Comparison of ENCODE assay signal across 22 mouse cellular contexts in genomic region chr13:113911986-113912519, GRCm38 (mm10).
DNase-seq lines count a peak whose midpoint lies in the region; ATAC-seq lines count a peak whose summit lies in the region.
"Had no signal": no experiment of that assay in that cellular context is flagged by ENCODE, and none has a peak within 500 bp of the region (broad histone marks: within the 10 kb centered on the region; RNA-seq: fewer than 3 reads in every experiment).

No protein-coding gene starts in this region.

- no peak overlapping the region for H3K4me3 ChIP-seq in midbrain, embryonic 13.5 days (replicated peaks)
- H3K4me3 ChIP-seq in midbrain, embryonic 11.5 days (ENCODE audit: low read depth, low read length), result no peak overlapping the region
- H3K4me3 ChIP-seq in forebrain, embryonic 12.5 days (replicated peaks), result no peak overlapping the region
- no peak overlapping the region for H3K4me3 ChIP-seq in forebrain, embryonic 16.5 days (replicated peaks; ENCODE audit: low read length)
- no peak overlapping the region for H3K4me3 ChIP-seq in midbrain, embryonic 16.5 days (ENCODE audit: low read depth, low read length)
- H3K4me3 ChIP-seq: heart, adult 2 months; heart, embryonic 13.5 days; limb, embryonic 13.5 days; liver, embryonic 13.5 days had no signal

- H3K9ac ChIP-seq in midbrain, embryonic 13.5 days (replicated peaks), result no peak overlapping the region; the same call in 1 of the 2 replicates
- no peak overlapping the region for H3K9ac ChIP-seq in midbrain, embryonic 11.5 days (ENCODE audit: low read length)
- no peak overlapping the region for H3K9ac ChIP-seq in forebrain, embryonic 12.5 days
- no peak overlapping the region for H3K9ac ChIP-seq in forebrain, embryonic 16.5 days (replicated peaks; ENCODE audit: low read depth, low read length)
- H3K9ac ChIP-seq in midbrain, embryonic 16.5 days (ENCODE audit: low read depth, low read length), result peak overlapping the region; percentile 22; the same call in 1 of the 2 replicates
- H3K9ac ChIP-seq: heart, embryonic 13.5 days; limb, embryonic 13.5 days; liver, embryonic 13.5 days had no signal

- H3K27ac ChIP-seq in midbrain, embryonic 13.5 days, result no peak overlapping the region
- H3K27ac ChIP-seq in midbrain, embryonic 11.5 days (ENCODE audit: low read depth, low read length), result no peak overlapping the region
- H3K27ac ChIP-seq in forebrain, embryonic 12.5 days, result no peak overlapping the region
- no peak overlapping the region for H3K27ac ChIP-seq in forebrain, embryonic 16.5 days (ENCODE audit: low read length)
- no peak overlapping the region for H3K27ac ChIP-seq in midbrain, embryonic 16.5 days (ENCODE audit: low read length)
- H3K27ac ChIP-seq: heart, adult 2 months; heart, embryonic 13.5 days; kidney, postnatal 0 days; limb, embryonic 13.5 days; liver, embryonic 13.5 days had no signal

- H3K36me3 ChIP-seq in midbrain, embryonic 13.5 days, result no peaks in the 10 kb centered on the region
- H3K36me3 ChIP-seq in midbrain, embryonic 11.5 days (ENCODE audit: control insufficient read depth, insufficient read depth, low read length), result no peaks in the 10 kb centered on the region
- H3K36me3 ChIP-seq in forebrain, embryonic 12.5 days (replicated peaks), result no peaks in the 10 kb centered on the region
- H3K36me3 ChIP-seq in forebrain, embryonic 16.5 days (ENCODE audit: control insufficient read depth, insufficient read depth), result no peaks in the 10 kb centered on the region
- H3K36me3 ChIP-seq in midbrain, embryonic 16.5 days (ENCODE audit: control insufficient read depth, insufficient read depth, low read length), result no peaks in the 10 kb centered on the region
- H3K36me3 ChIP-seq: heart, embryonic 13.5 days; liver, embryonic 13.5 days had no signal

- no peak for DNase-seq in midbrain, embryonic 11.5 days (ENCODE audit: low spot score, missing footprints)
- no peak for DNase-seq in lung, postnatal 10 days
- DNase-seq in kidney, adult 8-10 months, result no peak
- DNase-seq: adrenal gland, adult 8-10 months; B cell, adult 2 months; cerebellum, adult 18-20 months; gastrocnemius, postnatal 25 days; heart, adult 2 months; kidney, adult 18-20 months; layer of hippocampus, adult 9-11 months; liver, embryonic 13.5 days; lung, adult 2 months; thymus, postnatal 14 days had no signal

- H3K4me2 ChIP-seq in midbrain, embryonic 13.5 days (replicated peaks), result peak overlapping the region; percentile 26; the same call in 1 of the 2 replicates
- no peak overlapping the region for H3K4me2 ChIP-seq in midbrain, embryonic 11.5 days
- H3K4me2 ChIP-seq in forebrain, embryonic 12.5 days, result no peak overlapping the region
- no peak overlapping the region for H3K4me2 ChIP-seq in forebrain, embryonic 16.5 days (ENCODE audit: low read length)
- H3K4me2 ChIP-seq in midbrain, embryonic 16.5 days (ENCODE audit: low read length), result peak overlapping the region; percentile 24; the same call in 1 of the 2 replicates
- H3K4me2 ChIP-seq: heart, embryonic 13.5 days; limb, embryonic 13.5 days; liver, embryonic 13.5 days had no signal

- no peaks in the 10 kb centered on the region for H3K9me3 ChIP-seq in midbrain, embryonic 13.5 days
- no peaks in the 10 kb centered on the region for H3K9me3 ChIP-seq in midbrain, embryonic 11.5 days (ENCODE audit: control insufficient read depth, low read length)
- H3K9me3 ChIP-seq in forebrain, embryonic 12.5 days, result no peaks in the 10 kb centered on the region
- no peaks in the 10 kb centered on the region for H3K9me3 ChIP-seq in forebrain, embryonic 16.5 days (ENCODE audit: control insufficient read depth, low read length)
- no peaks in the 10 kb centered on the region for H3K9me3 ChIP-seq in midbrain, embryonic 16.5 days (replicated peaks; ENCODE audit: control insufficient read depth, low read length, poor library complexity, severe bottlenecking)
- H3K9me3 ChIP-seq: heart, embryonic 13.5 days; limb, embryonic 13.5 days; liver, embryonic 13.5 days had no signal

- peaks cover 5% of the 10 kb centered on the region; the same call in 1 of the 2 replicates for H3K27me3 ChIP-seq in midbrain, embryonic 13.5 days
- H3K27me3 ChIP-seq in midbrain, embryonic 11.5 days (ENCODE audit: control insufficient read depth, insufficient read depth, low read length), result no peaks in the 10 kb centered on the region
- H3K27me3 ChIP-seq in forebrain, embryonic 12.5 days, result no peaks in the 10 kb centered on the region
- H3K27me3 ChIP-seq in forebrain, embryonic 16.5 days (replicated peaks; ENCODE audit: control insufficient read depth, insufficient read depth, low read length), result no peaks in the 10 kb centered on the region
- no peaks in the 10 kb centered on the region for H3K27me3 ChIP-seq in midbrain, embryonic 16.5 days (ENCODE audit: control insufficient read depth, insufficient read depth, low read depth, low read length)
- H3K27me3 ChIP-seq: CH12.LX; heart, embryonic 13.5 days; limb, embryonic 13.5 days; liver, embryonic 13.5 days had no signal

- peak; percentile 47; the same call in 1 of the 2 replicates for ATAC-seq in midbrain, embryonic 13.5 days
- no peak for ATAC-seq in midbrain, embryonic 11.5 days (ENCODE audit: low FRiP score)
- peak; percentile 72 for ATAC-seq in forebrain, embryonic 12.5 days (ENCODE audit: low FRiP score)
- ATAC-seq in forebrain, embryonic 16.5 days, result 0 out of 2 replicates have a peak, but pooled peaks have one; percentile 13
- ATAC-seq in midbrain, embryonic 16.5 days, result peak; percentile 52
- ATAC-seq: inflammation-experienced regulatory T-cells, adult 6 months had no signal

- H3K4me1 ChIP-seq in midbrain, embryonic 13.5 days (replicated peaks), result peaks cover 34% of the 10 kb centered on the region
- H3K4me1 ChIP-seq in midbrain, embryonic 11.5 days (ENCODE audit: control insufficient read depth, insufficient read depth, low read length), result peaks cover 23% of the 10 kb centered on the region
- H3K4me1 ChIP-seq in forebrain, embryonic 12.5 days, result peaks cover 31% of the 10 kb centered on the region
- H3K4me1 ChIP-seq in forebrain, embryonic 16.5 days (replicated peaks; ENCODE audit: control insufficient read depth, insufficient read depth, low read length), result peaks cover 9% of the 10 kb centered on the region; the same call in 1 of the 2 replicates
- H3K4me1 ChIP-seq in midbrain, embryonic 16.5 days (ENCODE audit: control insufficient read depth, insufficient read depth, low read length), result peaks cover 9% of the 10 kb centered on the region; the same call in 1 of the 2 replicates

- WGBS in midbrain, embryonic 13.5 days, result 44% methylated on average over 11 of the region's 11 CpGs
- WGBS in midbrain, embryonic 11.5 days, result 57% methylated on average over 11 of the region's 11 CpGs
- WGBS in forebrain, embryonic 12.5 days, result 54% methylated on average over 11 of the region's 11 CpGs
- 55% methylated on average over 11 of the region's 11 CpGs for WGBS in forebrain, embryonic 16.5 days
- 34% methylated on average over 11 of the region's 11 CpGs for WGBS in midbrain, embryonic 16.5 days

Comparison
In these comparisons a context has a peak if more than half of its experiments do, and no peak if none do; other contexts are left out.
1. H3K4me2 ChIP-seq: peak in midbrain, embryonic 13.5 days (single experiment) and midbrain, embryonic 16.5 days (single experiment); none in midbrain, embryonic 11.5 days (single experiment), forebrain, embryonic 12.5 days (single experiment) and forebrain, embryonic 16.5 days (single experiment).